Mouse (Mus musculus) forelimb bud, embryonic 11.5 days (tissue): ENCODE measurements around the gene Rce1.
"Not testable (repeated sequence)": the region's sequence is repeated elsewhere in the genome, so short reads cannot be mapped to it uniquely, and the experiment has no call there.

Experiments used
- DNase-seq: peaks from one replicate; pipeline ENCODE4 v3.0.0-alpha.2; 2012; ENCODE audit warnings: low read depth, low spot score

The Rce1 gene

GRCm38 (mm10) chr19:4613464-4614304, 11.8 kb downstream of the Rce1 start:
- no peak for DNase-seq

GRCm38 (mm10) chr19:4612181-4612961, 13.1 kb downstream of the Rce1 start:
- no peak for DNase-seq

GRCm38 (mm10) chr19:4610109-4610508, 15.3 kb downstream of the Rce1 start:
- DNase-seq: no peak

GRCm38 (mm10) chr19:4608511-4608910, 16.9 kb downstream of the Rce1 start:
- no peak for DNase-seq

- DNase-seq: no peak
Measured at GRCm38 (mm10) chr19:4607406-4607805, 18.0 kb downstream of the Rce1 start.

GRCm38 (mm10) chr19:4605654-4606053, 19.8 kb downstream of the Rce1 start:
- DNase-seq: no peak

GRCm38 (mm10) chr19:4603801-4604723, 21.4 kb downstream of the Rce1 start:
- peak; percentile 65 for DNase-seq

GRCm38 (mm10) chr19:4602459-4602858, 23.0 kb downstream of the Rce1 start:
- DNase-seq: no peak

- DNase-seq: no peak
Measured at GRCm38 (mm10) chr19:4596071-4596470, 29.4 kb downstream of the Rce1 start.

GRCm38 (mm10) chr19:4593792-4594522, 31.5 kb downstream of the Rce1 start:
- DNase-seq: no peak

GRCm38 (mm10) chr19:4590025-4590424, 35.4 kb downstream of the Rce1 start:
- DNase-seq: no peak

- no peak for DNase-seq
Measured at GRCm38 (mm10) chr19:4589081-4589480, 36.4 kb downstream of the Rce1 start.

GRCm38 (mm10) chr19:4588430-4588829, 37.0 kb downstream of the Rce1 start:
- DNase-seq: no peak

GRCm38 (mm10) chr19:4587426-4587825, 38.0 kb downstream of the Rce1 start:
- no peak for DNase-seq

GRCm38 (mm10) chr19:4586783-4587182, 38.7 kb downstream of the Rce1 start:
- DNase-seq: not testable (repeated sequence)

GRCm38 (mm10) chr19:4583856-4584255, 41.6 kb downstream of the Rce1 start:
- DNase-seq: no peak

GRCm38 (mm10) chr19:4579296-4579695, 46.1 kb downstream of the Rce1 start:
- no peak for DNase-seq

- DNase-seq: no peak
Measured at GRCm38 (mm10) chr19:4578799-4579198, 46.6 kb downstream of the Rce1 start.

GRCm38 (mm10) chr19:4573241-4573640, 52.2 kb downstream of the Rce1 start:
- no peak for DNase-seq
